Mouse (Mus musculus) midbrain, embryonic 16.5 days (tissue): ENCODE measurements around the gene Foxp1. TPM values are rescaled to one million over a fixed set of nuclear protein-coding genes. Genes with fewer than 3 reads are reported as not detected.

ENCODE experiments used
- ATAC-seq: fragments of 200-750 bp; cut with Nextera tagmentation; 2 replicates; pipeline ENCODE4 v1.8.0; 2017; ENCODE audit warnings: moderate TSS enrichment
- H3K27ac ChIP-seq: fragments of 300-500 bp; sonication (generic); 2 replicates; pipeline ENCODE4 v1.5.1; 2014; ENCODE audit warnings: mild to moderate bottlenecking, low read length, mixed read lengths
- H3K27me3 ChIP-seq: fragments of 300-500 bp; sonication (generic); 2 replicates; pipeline ENCODE4 v1.6.1; 2014; ENCODE audit warnings: low read depth, low read length, mixed read lengths; ENCODE audit not compliant: control insufficient read depth, insufficient read depth
- H3K36me3 ChIP-seq: fragments of 300-500 bp; sonication (generic); 2 replicates; pipeline ENCODE4 v1.6.1; 2014; ENCODE audit warnings: mild to moderate bottlenecking, low read length, moderate library complexity, mixed read lengths; ENCODE audit not compliant: control insufficient read depth, insufficient read depth
- H3K4me1 ChIP-seq: fragments of 300-500 bp; sonication (generic); 2 replicates; pipeline ENCODE4 v1.6.1; 2014; ENCODE audit warnings: mild to moderate bottlenecking, low read length, mixed read lengths; ENCODE audit not compliant: control insufficient read depth, insufficient read depth
- H3K4me2 ChIP-seq: fragments of 300-500 bp; sonication (generic); 2 replicates; pipeline ENCODE4 v1.6.1; 2014; ENCODE audit warnings: mild to moderate bottlenecking, low read length, mixed read lengths
- H3K4me3 ChIP-seq: fragments of 300-500 bp; sonication (generic); 2 replicates; pipeline ENCODE4 v1.5.1; 2014; ENCODE audit warnings: low read depth, mild to moderate bottlenecking, low read length, moderate library complexity, mixed read lengths
- H3K9ac ChIP-seq: fragments of 300-500 bp; sonication (generic); 2 replicates; pipeline ENCODE4 v1.6.1; 2014; ENCODE audit warnings: low read depth, low read length, mixed read lengths
- H3K9me3 ChIP-seq: fragments of 300-500 bp; sonication (generic); replicated peaks from 2 replicates; pipeline ENCODE4 v1.6.1; 2014; ENCODE audit warnings: mild to moderate bottlenecking, low read length, mixed read lengths; ENCODE audit not compliant: control insufficient read depth, poor library complexity, severe bottlenecking
- WGBS: fragments of 180-500 bp; shearing (Covaris S2); extraction: QIAGEN DNeasy Blood & Tissue Kit; methylation state at CpG from one replicate; pipeline ENCODE4 v1.1.7; 2014; 5-methylcytosine and 5-hydroxymethylcytosine counted together
- polyA plus RNA-seq: library from polyadenylated mRNA; unstranded; fragments of >200 nt; fragmentation: Nextera tagmentation; extraction: Ambion mirVana; gene quantifications from 2 replicates; pipeline ENCODE4 v1.2.1, GENCODE M21; 2015

The Foxp1 gene
- polyA plus RNA-seq, 1 experiment from 2014 or later = 79.8 TPM

DNA sequence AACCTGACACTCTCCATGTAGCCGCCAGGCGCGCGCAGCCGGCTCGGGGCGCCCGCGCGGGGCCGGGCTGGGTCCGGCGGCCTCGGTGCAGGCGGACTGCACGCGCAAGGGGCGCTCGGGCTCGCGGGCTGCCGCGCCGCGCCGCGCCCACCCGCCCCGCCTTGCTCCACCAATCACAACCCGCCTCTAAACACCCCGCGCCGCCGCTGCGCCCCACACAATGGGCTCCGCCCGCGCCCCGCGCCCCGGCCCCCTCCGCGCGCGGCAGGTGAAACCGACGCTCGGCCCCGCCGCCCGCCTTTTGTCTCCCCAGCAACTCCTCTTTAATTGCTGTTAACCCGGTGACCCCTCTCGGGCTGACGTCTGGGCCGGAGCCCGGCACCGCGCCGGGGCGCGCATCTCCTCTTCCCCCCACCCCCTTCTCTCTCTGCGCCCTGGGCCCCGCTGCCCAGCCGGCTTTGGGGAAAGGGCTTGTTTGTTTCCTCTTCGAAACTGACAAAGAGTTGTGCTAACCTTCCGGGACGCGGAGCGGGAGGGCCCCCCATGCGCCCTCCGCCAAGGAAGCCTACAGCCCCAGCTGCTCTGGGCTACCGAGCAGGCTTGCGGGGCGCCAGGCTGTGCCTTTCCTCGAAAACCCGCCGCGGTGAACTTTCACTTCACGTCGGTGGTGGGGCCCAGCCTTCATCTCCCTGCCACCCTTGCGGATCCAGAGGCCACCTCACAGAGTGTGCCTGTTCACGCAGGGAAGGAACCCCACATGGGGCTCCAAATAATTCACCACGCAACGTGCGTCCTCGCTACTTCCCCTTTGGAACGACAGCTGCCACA, 494.1 kb downstream of the Foxp1 start:
- Histone ChIP-seq H3K27ac (peak overlapping the region; percentile 77), H3K27me3 (no peaks in the 10 kb centered on the region), H3K4me3 (peak overlapping the region; percentile 68), H3K4me2 (peak overlapping the region; percentile 74), H3K36me3 (no peaks in the 10 kb centered on the region), H3K9ac (peak overlapping the region; percentile 77), H3K4me1 (peaks cover 16% of the 10 kb centered on the region), H3K9me3 (no peaks in the 10 kb centered on the region)
- ATAC-seq = peak; percentile 95
- WGBS = under 1% methylated on average over 74 of the region's 87 CpGs

DNA sequence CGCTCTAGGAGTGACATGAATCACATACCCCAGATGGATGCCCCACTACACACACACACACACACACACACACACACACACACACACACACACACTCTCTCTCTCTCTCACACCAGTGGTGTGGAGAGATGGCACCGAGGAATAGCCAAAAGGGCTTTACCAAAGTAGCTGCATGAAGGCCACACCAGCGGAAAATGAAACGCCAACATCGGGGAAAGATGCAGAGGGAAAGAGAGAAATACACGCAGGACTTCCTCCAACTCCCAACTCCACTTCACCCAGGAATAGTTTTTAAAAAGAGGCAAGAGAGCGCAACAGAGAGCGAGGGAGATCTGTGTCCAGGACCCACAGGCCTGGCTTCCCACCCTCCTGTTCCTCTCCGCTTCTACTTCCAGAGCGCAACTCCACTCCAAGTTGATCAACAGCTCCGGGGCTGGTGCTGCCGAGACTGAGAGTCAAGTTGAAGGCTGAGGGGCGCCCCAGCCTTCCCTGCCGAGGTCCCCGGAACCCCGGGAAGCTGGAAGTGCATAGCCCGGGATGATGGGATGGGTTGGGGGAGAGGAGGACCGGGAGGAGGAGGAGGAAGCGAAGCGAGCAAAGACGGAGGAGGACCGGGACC, 494.9 kb downstream of the Foxp1 start:
- ATAC-seq = peak; percentile 69
- H3K9ac ChIP-seq = peak overlapping the region; percentile 77
- no peaks in the 10 kb centered on the region for H3K9me3 ChIP-seq
- H3K4me2 ChIP-seq = peak overlapping the region; percentile 74
- H3K36me3 ChIP-seq = no peaks in the 10 kb centered on the region
- H3K4me3 ChIP-seq = peak overlapping the region; percentile 68
- peaks cover 16% of the 10 kb centered on the region for H3K4me1 ChIP-seq
- no peaks in the 10 kb centered on the region for H3K27me3 ChIP-seq
- peak overlapping the region; percentile 77 for H3K27ac ChIP-seq
- 1% methylated on average over 21 of the region's 22 CpGs for WGBS

DNA sequence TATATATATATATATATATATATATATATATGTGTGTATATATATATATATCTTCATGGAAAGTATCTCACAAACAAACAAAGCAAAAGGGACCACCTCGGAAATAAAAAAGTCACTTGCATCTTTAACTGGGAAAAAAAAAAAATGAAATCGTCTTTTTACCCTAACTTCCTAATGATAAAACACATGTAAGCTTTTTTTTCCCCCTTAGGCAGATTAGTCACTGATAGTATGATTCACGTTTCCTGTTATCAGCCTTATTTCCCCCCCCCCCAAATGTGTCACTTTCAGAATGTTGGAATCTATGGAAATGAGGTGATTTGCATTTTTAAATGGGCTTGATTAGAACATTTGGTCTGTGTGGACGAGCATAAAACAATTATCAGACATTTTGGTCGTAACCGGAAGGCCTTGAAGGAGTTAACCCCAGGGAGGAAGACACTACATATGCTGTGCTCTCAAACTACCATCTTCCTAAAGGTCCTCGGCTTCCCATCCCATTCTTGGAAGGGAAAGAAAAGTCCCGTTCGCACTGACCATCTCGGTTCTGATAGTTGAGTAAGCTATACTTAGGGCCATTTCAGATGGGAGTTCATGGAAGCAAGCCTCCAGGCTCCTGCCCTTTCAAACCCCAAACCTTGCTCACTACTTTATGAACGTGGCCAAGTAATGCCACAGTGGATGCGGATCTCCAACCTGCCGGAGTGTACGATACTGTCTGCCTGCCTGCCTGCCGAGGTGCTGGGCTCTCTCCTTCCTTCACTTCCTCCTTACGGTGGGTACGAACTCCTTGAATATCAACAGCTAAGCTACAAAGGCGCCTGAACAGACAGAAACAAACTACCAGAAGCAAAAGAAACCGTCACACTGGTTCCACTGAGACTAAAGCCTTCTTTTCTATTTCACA, 495.6 kb downstream of the Foxp1 start:
- no peaks in the 10 kb centered on the region for H3K27me3 ChIP-seq
- ATAC-seq = no peak

DNA sequence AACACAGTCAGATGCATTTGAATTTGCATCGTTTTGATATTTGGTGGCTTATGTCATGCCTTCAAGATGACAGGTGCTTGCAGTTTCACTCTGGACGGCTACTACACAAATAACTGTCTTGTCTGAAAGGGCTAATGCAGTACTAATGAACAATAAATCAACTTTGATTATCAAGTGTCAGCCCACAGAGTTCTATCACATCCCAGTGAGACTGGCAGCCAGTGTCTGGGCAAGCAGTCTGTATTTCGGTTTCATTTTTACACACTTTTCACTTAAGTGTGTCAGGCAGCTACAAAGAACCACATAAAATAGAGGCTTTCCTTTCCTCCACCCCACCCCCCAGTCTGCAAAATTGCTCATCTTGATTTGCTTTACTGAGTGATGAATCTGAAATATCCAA, 496.5 kb downstream of the Foxp1 start:
- Histone ChIP-seq H3K4me2 (peak overlapping the region; percentile 15), H3K9me3 (no peaks in the 10 kb centered on the region), H3K27me3 (no peaks in the 10 kb centered on the region), H3K9ac (peak overlapping the region; percentile 38; the same call in 1 of the 2 replicates), H3K4me3 (no peak overlapping the region; the same call in 1 of the 2 replicates), H3K4me1 (peaks cover 16% of the 10 kb centered on the region), H3K36me3 (no peaks in the 10 kb centered on the region), H3K27ac (peak overlapping the region; percentile 4; the same call in 1 of the 2 replicates)
- WGBS = 43% methylated on average over 3 of the region's 3 CpGs
- no peak for ATAC-seq

More for the DNA sequence above, 495.6 kb downstream of the Foxp1 start:
- Histone ChIP-seq H3K4me1 (peaks cover 16% of the 10 kb centered on the region), H3K9ac (peak overlapping the region; percentile 77), H3K4me3 (peak overlapping the region; percentile 68), H3K4me2 (peak overlapping the region; percentile 74), H3K27ac (peak overlapping the region; percentile 77), H3K36me3 (no peaks in the 10 kb centered on the region), H3K9me3 (no peaks in the 10 kb centered on the region)
- 13% methylated on average over 19 of the region's 19 CpGs for WGBS

DNA sequence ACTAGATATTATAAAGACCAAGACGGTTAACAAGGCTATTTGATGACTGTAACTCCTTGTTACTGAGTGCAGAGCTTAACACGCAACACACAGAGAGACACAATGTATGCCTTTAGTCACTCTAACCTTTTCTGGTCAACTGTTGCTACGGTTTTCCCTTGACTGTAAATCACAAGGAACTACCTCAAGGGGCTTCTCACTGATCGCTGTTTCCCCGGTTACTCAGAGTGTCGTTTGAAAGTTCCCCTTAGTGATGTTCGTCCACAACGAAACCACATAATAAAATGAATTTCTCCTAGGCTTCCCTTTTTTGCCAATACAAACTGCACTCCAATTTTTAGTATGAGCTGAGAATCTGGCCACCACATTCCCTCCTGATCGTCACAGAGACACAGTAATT, 497.9 kb downstream of the Foxp1 start:
- Histone ChIP-seq H3K4me2 (peak overlapping the region; percentile 15), H3K4me1 (peaks cover 16% of the 10 kb centered on the region), H3K9me3 (no peaks in the 10 kb centered on the region), H3K27ac (peak overlapping the region; percentile 1), H3K36me3 (no peaks in the 10 kb centered on the region), H3K27me3 (no peaks in the 10 kb centered on the region), H3K9ac (peak overlapping the region; percentile 40; the same call in 1 of the 2 replicates), H3K4me3 (peak overlapping the region; percentile 14; the same call in 1 of the 2 replicates)
- 35% methylated on average over 9 of the region's 9 CpGs for WGBS
- ATAC-seq = no peak

DNA sequence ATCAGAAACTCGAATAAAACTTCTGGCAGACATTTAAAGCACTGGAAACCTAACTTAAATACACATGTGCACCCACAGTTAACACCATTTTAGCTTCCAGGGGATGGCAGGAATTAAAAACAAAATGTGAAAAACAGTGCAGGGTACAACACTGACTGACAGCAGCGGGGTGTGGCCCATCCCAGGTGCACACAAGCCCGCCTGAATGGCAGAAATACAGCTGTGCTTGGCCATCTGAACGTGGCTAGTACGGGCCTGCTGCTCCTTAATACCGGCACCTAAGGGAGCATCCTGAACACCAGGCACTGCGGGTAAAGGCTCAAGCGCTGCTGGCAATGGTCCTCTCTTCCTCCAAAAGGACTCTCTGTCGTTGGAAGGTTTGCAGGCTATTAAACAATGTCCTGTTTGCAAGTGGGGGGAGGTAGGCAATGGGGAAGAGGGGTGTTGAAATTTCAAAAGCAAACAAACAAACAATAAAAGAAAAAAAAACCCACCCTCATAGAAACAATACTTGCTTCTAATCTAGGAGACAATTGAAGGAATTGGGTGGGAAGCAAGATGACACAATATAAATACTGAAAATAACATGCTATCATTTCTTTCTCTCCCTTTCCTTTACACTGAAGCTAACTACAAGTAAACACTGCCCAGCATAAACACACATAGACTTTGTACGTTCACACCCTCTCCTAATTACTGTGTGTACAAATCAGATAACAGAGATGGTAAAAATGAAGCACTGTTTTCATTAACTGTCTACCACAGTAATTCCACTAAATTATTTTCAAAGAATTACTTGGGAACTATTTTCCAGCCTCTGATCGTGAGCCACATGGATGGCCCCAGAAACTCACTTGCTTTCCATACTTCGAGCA, 501.7 kb downstream of the Foxp1 start:
- Histone ChIP-seq H3K36me3 (no peaks in the 10 kb centered on the region), H3K9me3 (no peaks in the 10 kb centered on the region), H3K27ac (peak overlapping the region; percentile 53), H3K4me3 (no peak overlapping the region), H3K4me1 (peaks cover 8% of the 10 kb centered on the region; the same call in 1 of the 2 replicates), H3K27me3 (no peaks in the 10 kb centered on the region), H3K9ac (no peak overlapping the region), H3K4me2 (peak overlapping the region; percentile 18; the same call in 1 of the 2 replicates)
- 59% methylated on average over 12 of the region's 12 CpGs for WGBS
- no peak for ATAC-seq

DNA sequence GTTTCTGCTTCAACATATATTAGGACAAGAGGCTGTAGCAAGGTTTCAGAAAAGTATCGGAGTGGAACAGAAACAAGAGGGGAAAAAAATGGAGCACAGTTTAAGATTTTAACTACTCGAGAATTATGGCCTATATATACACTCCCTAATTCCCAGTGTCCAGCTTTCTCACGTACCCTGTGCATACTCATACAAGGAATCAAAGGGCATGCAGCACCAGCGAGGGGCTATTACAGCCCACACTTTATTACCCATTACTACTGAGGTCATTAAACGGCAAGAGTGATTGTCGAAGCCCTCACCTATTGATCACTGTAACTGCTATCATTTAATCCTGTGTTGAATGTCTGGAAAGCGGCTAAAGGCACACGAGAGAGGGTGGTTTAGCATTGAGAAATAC, 502.8 kb downstream of the Foxp1 start:
- H3K9me3 ChIP-seq = no peaks in the 10 kb centered on the region
- H3K27ac ChIP-seq = no peak overlapping the region
- no peaks in the 10 kb centered on the region for H3K36me3 ChIP-seq
- H3K27me3 ChIP-seq = no peaks in the 10 kb centered on the region
- no peak for ATAC-seq
- peaks cover 3% of the 10 kb centered on the region; the same call in 1 of the 2 replicates for H3K4me1 ChIP-seq
- H3K9ac ChIP-seq = no peak overlapping the region
- 67% methylated on average over 8 of the region's 8 CpGs for WGBS
- H3K4me2 ChIP-seq = no peak overlapping the region
- H3K4me3 ChIP-seq = no peak overlapping the region

DNA sequence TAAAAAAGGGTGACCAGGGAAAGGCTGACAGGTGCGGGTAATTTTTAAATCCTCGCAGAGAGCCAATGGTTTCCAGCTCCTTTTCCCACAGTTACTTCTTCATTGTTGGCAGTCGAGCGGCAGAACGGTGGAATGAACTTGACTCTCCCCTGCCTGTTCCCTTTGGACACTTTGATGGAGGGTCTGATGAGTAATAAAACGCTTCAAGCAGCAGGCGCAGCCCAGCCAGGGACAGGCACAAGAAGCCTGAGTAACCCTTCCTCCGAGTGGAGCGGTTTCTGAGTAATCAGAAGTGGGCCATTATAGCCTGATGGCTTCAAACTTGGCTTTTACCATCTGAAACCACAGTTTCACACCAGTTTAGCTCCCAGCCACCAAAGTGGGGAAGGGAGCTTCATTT, 503.3 kb downstream of the Foxp1 start:
- Histone ChIP-seq H3K9me3 (no peaks in the 10 kb centered on the region), H3K4me2 (no peak overlapping the region), H3K9ac (no peak overlapping the region), H3K27me3 (no peaks in the 10 kb centered on the region), H3K27ac (no peak overlapping the region), H3K4me1 (peaks cover 3% of the 10 kb centered on the region; the same call in 1 of the 2 replicates), H3K4me3 (no peak overlapping the region), H3K36me3 (no peaks in the 10 kb centered on the region)
- ATAC-seq = peak; percentile 60; the same call in 1 of the 2 replicates
- 42% methylated on average over 9 of the region's 9 CpGs for WGBS
